Mouse (Mus musculus) lung, adult 18-20 months (tissue): Measurements from ENCODE around the gene Samd4.

Source experiments
- DNase-seq, 2 experiments: peaks; one replicate each; pipeline ENCODE4 v3.0.0; 2022; ENCODE audit warnings: mixed read lengths in 2 of 2

Samd4 gene

GRCm38 (mm10) chr14:46912496-46912895, 29.8 kb downstream of the Samd4 start:
- DNase-seq: no peak

GRCm38 (mm10) chr14:46914356-46914755, 31.7 kb downstream of the Samd4 start:
- DNase-seq: peak; percentile 26 to 29

- DNase-seq: no peak
Measured at GRCm38 (mm10) chr14:46915555-46915954, 32.9 kb downstream of the Samd4 start.

GRCm38 (mm10) chr14:46916581-46916980, 33.9 kb downstream of the Samd4 start:
- no peak for DNase-seq

- no peak for DNase-seq
Measured at GRCm38 (mm10) chr14:46917136-46917535, 34.5 kb downstream of the Samd4 start.

- no peak for DNase-seq
Measured at GRCm38 (mm10) chr14:46917581-46917980, 34.9 kb downstream of the Samd4 start.

- no peak for DNase-seq
Measured at GRCm38 (mm10) chr14:46920496-46920895, 37.8 kb downstream of the Samd4 start.

GRCm38 (mm10) chr14:46921178-46921975, 38.7 kb downstream of the Samd4 start:
- DNase-seq: no peak

GRCm38 (mm10) chr14:46923931-46924330, 41.3 kb downstream of the Samd4 start:
- peak; percentile 68 to 69 for DNase-seq

GRCm38 (mm10) chr14:46924422-46924821, 41.8 kb downstream of the Samd4 start:
- DNase-seq: peak; percentile 36 to 48

GRCm38 (mm10) chr14:46928556-46928955, 45.9 kb downstream of the Samd4 start:
- no peak for DNase-seq

GRCm38 (mm10) chr14:46932121-46932520, 49.5 kb downstream of the Samd4 start:
- no peak for DNase-seq

- peak; percentile 58 to 59 for DNase-seq
Measured at GRCm38 (mm10) chr14:46932708-46933107, 50.1 kb downstream of the Samd4 start.

- no peak for DNase-seq
Measured at GRCm38 (mm10) chr14:46941077-46941476, 58.4 kb downstream of the Samd4 start.

GRCm38 (mm10) chr14:46941896-46942812, 59.5 kb downstream of the Samd4 start:
- peak; percentile 41 to 63 for DNase-seq

- no peak for DNase-seq
Measured at GRCm38 (mm10) chr14:46944411-46944810, 61.8 kb downstream of the Samd4 start.

GRCm38 (mm10) chr14:46945903-46946490, 63.3 kb downstream of the Samd4 start:
- DNase-seq: no peak

- DNase-seq: no peak
Measured at GRCm38 (mm10) chr14:46947644-46948043, 65.0 kb downstream of the Samd4 start.

GRCm38 (mm10) chr14:46950527-46951384, 68.1 kb downstream of the Samd4 start:
- DNase-seq: no peak

GRCm38 (mm10) chr14:46952264-46952663, 69.6 kb downstream of the Samd4 start:
- DNase-seq: no peak

- no peak for DNase-seq
Measured at GRCm38 (mm10) chr14:46955109-46955508, 72.5 kb downstream of the Samd4 start.

GRCm38 (mm10) chr14:46955574-46956043, 73.0 kb downstream of the Samd4 start:
- DNase-seq: peak; percentile 58 to 59
